Mouse (Mus musculus) brain, embryonic 14.5 days (tissue): ENCODE measurements around the gene Ephb2.

Experiments
- CTCF ChIP-seq: fragments of 200-500 bp; IDR thresholded peaks from 2 replicates; pipeline ENCODE4 v1.5.1; 2012; ENCODE audit warnings: inconsistent platforms, mild to moderate bottlenecking, moderate library complexity, borderline replicate concordance; ENCODE audit not compliant: insufficient read depth, insufficient read length; ENCODE audit errors: extremely low read depth
- POLR2A ChIP-seq: fragments of 200-500 bp; IDR thresholded peaks from 2 replicates; pipeline ENCODE4 v1.6.1; 2012; ENCODE audit warnings: mild to moderate bottlenecking, inconsistent platforms, borderline replicate concordance; ENCODE audit not compliant: poor library complexity, insufficient read depth, insufficient read length, severe bottlenecking; ENCODE audit errors: extremely low read depth

GRCm38 (mm10) chr4:136667757-136668156 is 168.0 kb downstream of the Ephb2 start:
- TF ChIP-seq CTCF (peak; percentile 31; the same call in 1 of the 2 replicates), POLR2A (no peak)
